Mouse (Mus musculus): ENCODE results near the gene Mccc1.

Gene Mccc1

GRCm38 (mm10) chr3:35918229-35918628 lies 82.2 kb downstream of the Mccc1 start:
- no peak for DNase-seq (ENCODE audit: low read depth)

Measured in NIH3T3 (cell line).